ENCODE assay signal across 10 mouse cellular contexts in the genomic region with DNA sequence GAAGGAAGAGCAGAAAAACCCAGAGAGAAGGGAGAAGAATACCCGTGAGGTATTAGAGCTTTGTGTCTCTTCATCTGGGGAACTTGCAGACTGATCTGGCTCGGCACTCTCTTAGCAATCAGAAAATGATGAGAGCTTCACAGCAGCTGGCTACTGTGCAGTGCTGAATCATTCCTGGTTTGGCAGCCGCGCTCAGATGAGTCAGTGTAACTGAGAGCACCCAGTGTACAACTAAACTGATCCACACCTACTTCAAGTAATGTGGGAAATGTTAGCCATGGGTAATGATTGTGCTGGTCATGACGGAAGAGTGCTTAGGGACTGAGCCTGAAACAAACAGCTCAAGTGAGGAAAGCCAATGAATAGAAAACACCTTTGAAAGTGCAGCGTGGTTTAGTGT. TPM values are rescaled to one million over a fixed set of nuclear protein-coding genes. Genes with fewer than 3 reads are reported as not detected.
A peak's percentile ranks its signal among the peaks of the same experiment; 100 is the strongest.
DNase-seq lines count a peak whose midpoint lies in the region; ATAC-seq and TF ChIP-seq lines count a peak whose summit lies in the region.
"Had no signal": no experiment of that assay in that cellular context is flagged by ENCODE, and none has a peak within 500 bp of the region (broad histone marks: within the 10 kb centered on the region; RNA-seq: fewer than 3 reads in every experiment).

No protein-coding gene starts in this region.

- no peaks in the 10 kb centered on the region; the same call in 1 of the 2 replicates for H3K4me1 ChIP-seq in G1E (ENCODE audit: insufficient read depth, low read depth, low read length)
- H3K4me1 ChIP-seq in hindbrain, embryonic 11.5 days (replicated peaks; ENCODE audit: control insufficient read depth, insufficient read depth, low read length): no peaks in the 10 kb centered on the region
- no peaks in the 10 kb centered on the region for H3K4me1 ChIP-seq in midbrain, embryonic 15.5 days
- H3K4me1 ChIP-seq: hindbrain, embryonic 13.5 days had no signal

- H3K36me3 ChIP-seq in G1E (replicated peaks): peaks cover 62% of the 10 kb centered on the region
- no peaks in the 10 kb centered on the region for H3K36me3 ChIP-seq in hindbrain, embryonic 11.5 days (ENCODE audit: control insufficient read depth, insufficient read depth, low read length)
- H3K36me3 ChIP-seq in midbrain, embryonic 15.5 days (replicated peaks): no peaks in the 10 kb centered on the region

- no peak overlapping the region for H3K4me3 ChIP-seq in G1E (ENCODE audit: low read depth, low read length)
- 0 out of 2 replicates have a peak overlapping the region, but pooled peaks have one; percentile 30 for H3K4me3 ChIP-seq in gastrocnemius, adult 2 months
- no peak overlapping the region for H3K4me3 ChIP-seq in hindbrain, embryonic 11.5 days (ENCODE audit: low read depth, low read length)
- no peak overlapping the region for H3K4me3 ChIP-seq in midbrain, embryonic 15.5 days
- H3K4me3 ChIP-seq: hindbrain, embryonic 13.5 days had no signal

- ATAC-seq in G1E (ENCODE audit: extremely low read depth, insufficient number of reproducible peaks, low FRiP score, poor library complexity, severe bottlenecking): peak; percentile 28
- no peak for ATAC-seq in hindbrain, embryonic 11.5 days (ENCODE audit: low FRiP score)
- ATAC-seq in midbrain, embryonic 15.5 days (replicated peaks): no peak

- DNase-seq in 3T3-L1 (ENCODE audit: low read depth, low spot score) (peak; percentile 92), G1E (ENCODE audit: low spot score) (no peak)
- DNase-seq in gastrocnemius, adult 2 months: peak; percentile 83
- DNase-seq in layer of hippocampus, postnatal 36 days: peak; percentile 26 to 48
- DNase-seq in hindbrain, embryonic 11.5 days (ENCODE audit: low spot score): no peak
- DNase-seq in kidney, adult 18-20 months: no peak
- DNase-seq: cerebellum, adult 2 months; lung, adult 18-20 months had no signal

- 89% methylated on average over 6 of the region's 6 CpGs for WGBS in hindbrain, embryonic 11.5 days
- 91% methylated on average over 6 of the region's 6 CpGs for WGBS in midbrain, embryonic 15.5 days

- H3K9me3 ChIP-seq in G1E (replicated peaks): no peaks in the 10 kb centered on the region
- no peaks in the 10 kb centered on the region for H3K9me3 ChIP-seq in hindbrain, embryonic 11.5 days (ENCODE audit: control insufficient read depth, low read length)
- H3K9me3 ChIP-seq in midbrain, embryonic 15.5 days: no peaks in the 10 kb centered on the region
- H3K9me3 ChIP-seq: hindbrain, embryonic 13.5 days had no signal

- no peak overlapping the region for H3K4me2 ChIP-seq in hindbrain, embryonic 11.5 days (replicated peaks; ENCODE audit: low read depth, low read length)
- no peak overlapping the region for H3K4me2 ChIP-seq in midbrain, embryonic 15.5 days
- H3K4me2 ChIP-seq: hindbrain, embryonic 13.5 days had no signal

- H3K27me3 ChIP-seq in G1E (ENCODE audit: insufficient read depth, low read length): no peaks in the 10 kb centered on the region
- no peaks in the 10 kb centered on the region; the same call in 1 of the 2 replicates for H3K27me3 ChIP-seq in hindbrain, embryonic 11.5 days (ENCODE audit: control insufficient read depth, insufficient read depth, low read length)
- H3K27me3 ChIP-seq in midbrain, embryonic 15.5 days (replicated peaks): no peaks in the 10 kb centered on the region; the same call in 1 of the 2 replicates

- intact Hi-C loops in gastrocnemius, adult 2 months (cut with DNase I): no loop called here

- H3K9ac ChIP-seq in hindbrain, embryonic 11.5 days (ENCODE audit: low read depth, low read length): no peak overlapping the region
- no peak overlapping the region for H3K9ac ChIP-seq in midbrain, embryonic 15.5 days
- H3K9ac ChIP-seq: hindbrain, embryonic 13.5 days had no signal

- H3K27ac ChIP-seq in gastrocnemius, adult 2 months: peak overlapping the region; percentile 78
- H3K27ac ChIP-seq in hindbrain, embryonic 11.5 days (ENCODE audit: low read depth, low read length): no peak overlapping the region
- no peak overlapping the region for H3K27ac ChIP-seq in midbrain, embryonic 15.5 days
- H3K27ac ChIP-seq: hindbrain, embryonic 13.5 days had no signal

- no peak for TF ChIP-seq CTCF in G1E (IDR thresholded peaks at IDR 0.05; ENCODE audit: low read depth, low read length)
- TF ChIP-seq CTCF in gastrocnemius, adult 2 months (IDR thresholded peaks at IDR 0.05): no peak

RNA-seq across cellular contexts. Expression of a gene that starts 19.9 kb away (rescaled TPM):
- total RNA-seq in G1E (2014; fragmentation: Nextera tagmentation): 57.5 and 69.0 TPM in 2 replicates
- 28.2 and 43.6 TPM in 2 replicates for total RNA-seq in G1E (2017)
- 31.9 and 32.0 TPM in 2 replicates for polyA plus RNA-seq in G1E (2012)
- total RNA-seq in gastrocnemius, adult 2 months (2021): 10 to 100 TPM; 12.8 to 18.0 TPM
- total RNA-seq in layer of hippocampus, postnatal 36 days (2021): 10 to 100 TPM; 46.1 to 50.0 TPM
- polyA plus RNA-seq in hindbrain, embryonic 11.5 days (2014; fragmentation: Nextera tagmentation; extraction: Ambion mirVana): 56.8 and 64.1 TPM in 2 replicates
- 49.4 and 53.4 TPM in 2 replicates for polyA plus RNA-seq in midbrain, embryonic 15.5 days (2015; fragmentation: Nextera tagmentation; extraction: Ambion mirVana)

RNA-seq across cellular contexts. Expression of a gene that starts 29.8 kb away (rescaled TPM):
- 15.4 and 17.1 TPM in 2 replicates for total RNA-seq in G1E (2014; fragmentation: Nextera tagmentation)
- 20.6 and 21.0 TPM in 2 replicates for total RNA-seq in G1E (2017)
- 5.7 and 7.5 TPM in 2 replicates for polyA plus RNA-seq in G1E (2012)
- total RNA-seq in gastrocnemius, adult 2 months (2021): 10 to 100 TPM; 25.9 to 32.3 TPM
- total RNA-seq in layer of hippocampus, postnatal 36 days (2021): 10 to 100 TPM; 40.7 to 42.4 TPM
- 52.4 and 56.3 TPM in 2 replicates for polyA plus RNA-seq in hindbrain, embryonic 11.5 days (2014; fragmentation: Nextera tagmentation; extraction: Ambion mirVana)
- polyA plus RNA-seq in midbrain, embryonic 15.5 days (2015; fragmentation: Nextera tagmentation; extraction: Ambion mirVana): 89.3 and 101 TPM in 2 replicates

Comparison
In these comparisons a context has a peak if more than half of its experiments do, and no peak if none do; other contexts are left out.
1. DNase-seq: peak in 3T3-L1 (single experiment), gastrocnemius, adult 2 months (single experiment) and layer of hippocampus, postnatal 36 days (2 of 2); none in G1E (single experiment), hindbrain, embryonic 11.5 days (single experiment) and kidney, adult 18-20 months (single experiment).